In the genomic region with DNA sequence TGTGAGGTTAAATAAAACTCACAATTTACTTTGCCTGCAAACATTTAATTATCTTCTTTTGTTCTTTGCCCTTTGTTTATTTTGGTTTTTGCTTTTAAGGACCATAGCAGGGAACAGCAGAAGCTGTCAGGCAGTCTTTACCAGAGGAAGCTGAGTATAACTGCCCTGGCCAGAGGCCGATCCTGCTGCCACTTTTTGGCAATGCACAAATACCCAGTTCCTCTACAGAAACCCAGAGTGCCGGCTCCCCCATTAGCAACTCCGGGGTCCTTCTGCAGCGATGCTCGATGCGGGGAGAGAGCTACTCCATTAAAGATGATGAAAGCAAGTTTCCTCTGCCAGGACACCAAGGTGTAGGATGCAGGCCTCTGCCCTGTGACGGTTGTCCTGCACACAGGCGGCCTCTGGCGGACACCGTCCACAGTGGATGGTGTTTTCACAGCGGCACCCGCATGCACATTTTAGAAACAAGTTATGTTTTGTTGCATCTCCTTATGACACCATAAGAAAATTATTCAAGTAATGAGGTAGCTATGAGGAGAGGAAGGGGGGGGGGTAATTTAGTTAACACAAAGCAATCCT, we compare ENCODE assay signal across 18 mouse cellular contexts.
A peak's percentile ranks its signal among the peaks of the same experiment; 100 is the strongest.
DNase-seq lines count a peak whose midpoint lies in the region; ATAC-seq and TF ChIP-seq lines count a peak whose summit lies in the region.
"Had no signal": no experiment of that assay in that cellular context is flagged by ENCODE, and none has a peak within 500 bp of the region (broad histone marks: within the 10 kb centered on the region; RNA-seq: fewer than 3 reads in every experiment).

No protein-coding gene starts in this region.

- intact Hi-C loops in heart, adult 2 months (cut with DNase I): no loop called here

- peaks cover 8% of the 10 kb centered on the region for H3K36me3 ChIP-seq in heart, adult 2 months (ENCODE audit: control insufficient read depth, insufficient read depth, low read length)
- H3K36me3 ChIP-seq: embryonic facial prominence, embryonic 12.5 days; forebrain, embryonic 15.5 days; heart, embryonic 10.5 days; hindbrain, embryonic 13.5 days had no signal

- H3K27ac ChIP-seq in heart, adult 2 months: no peak overlapping the region
- H3K27ac ChIP-seq in layer of hippocampus, adult 2 months: no peak overlapping the region
- H3K27ac ChIP-seq: embryonic facial prominence, embryonic 12.5 days; forebrain, embryonic 15.5 days; heart, embryonic 10.5 days; hindbrain, embryonic 13.5 days; hindbrain, postnatal 0 days had no signal

- H3K9ac ChIP-seq in heart, adult 2 months (ENCODE audit: low read depth, low read length): no peak overlapping the region
- H3K9ac ChIP-seq: embryonic facial prominence, embryonic 12.5 days; forebrain, embryonic 15.5 days; hindbrain, embryonic 13.5 days had no signal

- H3K4me3 ChIP-seq in heart, adult 2 months: no peak overlapping the region
- H3K4me3 ChIP-seq in layer of hippocampus, adult 2 months: no peak overlapping the region
- H3K4me3 ChIP-seq: embryonic facial prominence, embryonic 12.5 days; forebrain, embryonic 15.5 days; heart, embryonic 10.5 days; hindbrain, embryonic 13.5 days had no signal

- TF ChIP-seq CTCF in heart, adult 2 months (IDR thresholded peaks at IDR 0.05): peak; percentile 37
- peak; percentile 43 for TF ChIP-seq CTCF in layer of hippocampus, adult 2 months (conservative IDR thresholded peaks at IDR 0.05)

- DNase-seq in heart, adult 2 months: no peak
- DNase-seq in heart, adult 8-10 months (ENCODE audit: low spot score): no peak
- DNase-seq in layer of hippocampus, adult 2 months (ENCODE audit: low spot score in 2 of 2): no peak
- DNase-seq in layer of hippocampus, postnatal 36 days: no peak
- DNase-seq in lung, postnatal 10 days: peak; percentile 17
- no peak for DNase-seq in lung, postnatal 14 days
- DNase-seq: adrenal gland, adult 8-10 months; adrenal gland, postnatal 36 days; cerebellum, adult 2 months; cerebellum, postnatal 10 days had no signal

- H3K4me1 ChIP-seq in heart, adult 2 months (ENCODE audit: control insufficient read depth, insufficient read depth, low read length): peaks cover 13% of the 10 kb centered on the region

- no peak for TF ChIP-seq POLR2A in heart, adult 2 months (IDR thresholded peaks at IDR 0.05; ENCODE audit: insufficient read depth, low read depth, low read length)

- no peaks in the 10 kb centered on the region for H3K27me3 ChIP-seq in heart, adult 2 months (ENCODE audit: control insufficient read depth, insufficient read depth, low read length)
- H3K27me3 ChIP-seq: CH12.LX; embryonic facial prominence, embryonic 12.5 days; forebrain, embryonic 15.5 days; hindbrain, embryonic 13.5 days had no signal

- peak; percentile 52 to 54 for ATAC-seq in hematopoietic stem cell, adult 5-6 weeks (replicated peaks in 1 of 2; ENCODE audit: insufficient read depth in 1 of 2, low FRiP score in 2 of 2, low TSS enrichment in 1 of 2, low read depth in 1 of 2, poor library complexity in 2 of 2, severe bottlenecking in 2 of 2)
- no peak for ATAC-seq in CD4-positive, CD25-positive, alpha-beta regulatory T cell, adult 4 months
- ATAC-seq: forebrain, embryonic 15.5 days; hindbrain, postnatal 0 days had no signal

- H3K79me2 ChIP-seq in heart, adult 2 months (replicated peaks; ENCODE audit: control insufficient read depth, insufficient read depth, low read length): peaks cover 5% of the 10 kb centered on the region

- 74% methylated on average over 12 of the region's 12 CpGs for WGBS in heart, adult 2 months

- no peak for TF ChIP-seq EP300 in heart, adult 2 months (IDR thresholded peaks at IDR 0.05; ENCODE audit: insufficient read depth, low read depth, low read length)
